Mouse (Mus musculus) embryonic facial prominence, embryonic 11.5 days (tissue): Measurements from ENCODE around the gene Prkd3. TPM values are rescaled to one million over a fixed set of nuclear protein-coding genes. Genes with fewer than 3 reads are reported as not detected.

Experiments used
- ATAC-seq: fragments of 200-750 bp; cut with Nextera tagmentation; replicated peaks from 2 replicates; pipeline ENCODE4 v1.8.0; 2017; ENCODE audit warnings: low read depth; ENCODE audit not compliant: insufficient number of reproducible peaks, low FRiP score, low TSS enrichment
- DNase-seq: peaks from one replicate; pipeline ENCODE4 v3.0.0-alpha.2; 2015; ENCODE audit warnings: low spot score
- H3K27ac ChIP-seq: fragments of 300-500 bp; sonication (generic); replicated peaks from 2 replicates; pipeline ENCODE4 v1.5.1; 2014; ENCODE audit warnings: mild to moderate bottlenecking, low read depth, low read length, control low read depth
- H3K27me3 ChIP-seq: fragments of 300-500 bp; sonication (generic); 2 replicates; pipeline ENCODE4 v1.6.1; 2014; ENCODE audit warnings: mild to moderate bottlenecking, low read length, moderate library complexity, mixed read lengths; ENCODE audit not compliant: control insufficient read depth, insufficient read depth
- H3K36me3 ChIP-seq: fragments of 300-500 bp; sonication (generic); replicated peaks from 2 replicates; pipeline ENCODE4 v1.6.1; 2014; ENCODE audit warnings: low read depth, mild to moderate bottlenecking, low read length, moderate library complexity, mixed read lengths; ENCODE audit not compliant: control insufficient read depth, insufficient read depth
- H3K4me1 ChIP-seq: fragments of 300-500 bp; sonication (generic); 2 replicates; pipeline ENCODE4 v1.6.1; 2014; ENCODE audit warnings: low read length, mixed read lengths; ENCODE audit not compliant: control insufficient read depth, insufficient read depth
- H3K4me2 ChIP-seq: fragments of 300-500 bp; sonication (generic); 2 replicates; pipeline ENCODE4 v1.6.1; 2014; ENCODE audit warnings: low read depth, mild to moderate bottlenecking, control low read depth, low read length, moderate library complexity
- H3K4me3 ChIP-seq: fragments of 300-500 bp; sonication (generic); 2 replicates; pipeline ENCODE4 v1.5.1; 2014; ENCODE audit warnings: low read depth, low read length, control low read depth
- H3K9ac ChIP-seq: fragments of 300-500 bp; sonication (generic); replicated peaks from 2 replicates; pipeline ENCODE4 v1.6.1; 2014; ENCODE audit warnings: mild to moderate bottlenecking, control low read depth, low read length
- H3K9me3 ChIP-seq: fragments of 300-500 bp; sonication (generic); replicated peaks from 2 replicates; pipeline ENCODE4 v1.6.1; 2016; ENCODE audit warnings: mild to moderate bottlenecking, low read length, inconsistent platforms, mixed read lengths; ENCODE audit not compliant: control insufficient read depth
- WGBS: fragments of 180-500 bp; shearing (Covaris S2); extraction: QIAGEN DNeasy Blood & Tissue Kit; methylation state at CpG from one replicate; pipeline ENCODE4 v1.1.7; 2014; 5-methylcytosine and 5-hydroxymethylcytosine counted together
- polyA plus RNA-seq: library from polyadenylated mRNA; unstranded; fragments of >200 nt; fragmentation: Nextera tagmentation; extraction: Ambion mirVana; gene quantifications from 2 replicates; pipeline ENCODE4 v1.2.1, GENCODE M21; 2014

Prkd3 gene
- polyA plus RNA-seq, 1 experiment from 2014 or later: 58.7 TPM

DNA sequence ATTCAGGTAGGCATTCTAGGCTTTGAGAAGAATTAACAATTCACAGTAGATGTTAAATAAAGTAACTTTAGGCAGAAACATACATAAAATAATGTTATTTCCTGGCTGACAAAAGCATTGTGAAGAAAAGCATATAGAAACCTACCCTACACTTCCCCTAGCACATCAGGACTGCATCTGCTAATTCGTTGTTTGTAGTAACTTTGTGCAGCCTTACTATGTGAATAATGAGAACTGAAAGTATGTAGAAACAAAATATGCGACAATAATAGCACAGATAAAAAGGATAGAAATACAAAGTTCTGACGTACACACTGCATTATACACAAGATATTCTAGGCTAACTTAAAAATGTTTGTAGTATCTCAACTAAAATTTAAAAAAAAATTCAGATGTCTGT is 21.4 kb downstream of the Prkd3 start:
- H3K27ac ChIP-seq: no peak overlapping the region
- H3K4me1 ChIP-seq: no peaks in the 10 kb centered on the region
- no peak overlapping the region for H3K4me2 ChIP-seq
- no peak for DNase-seq
- no peak for ATAC-seq
- no peaks in the 10 kb centered on the region for H3K36me3 ChIP-seq
- no peaks in the 10 kb centered on the region for H3K9me3 ChIP-seq
- WGBS: 93% methylated on average over 3 of the region's 3 CpGs
- no peaks in the 10 kb centered on the region for H3K27me3 ChIP-seq
- no peak overlapping the region for H3K4me3 ChIP-seq
- H3K9ac ChIP-seq: no peak overlapping the region

DNA sequence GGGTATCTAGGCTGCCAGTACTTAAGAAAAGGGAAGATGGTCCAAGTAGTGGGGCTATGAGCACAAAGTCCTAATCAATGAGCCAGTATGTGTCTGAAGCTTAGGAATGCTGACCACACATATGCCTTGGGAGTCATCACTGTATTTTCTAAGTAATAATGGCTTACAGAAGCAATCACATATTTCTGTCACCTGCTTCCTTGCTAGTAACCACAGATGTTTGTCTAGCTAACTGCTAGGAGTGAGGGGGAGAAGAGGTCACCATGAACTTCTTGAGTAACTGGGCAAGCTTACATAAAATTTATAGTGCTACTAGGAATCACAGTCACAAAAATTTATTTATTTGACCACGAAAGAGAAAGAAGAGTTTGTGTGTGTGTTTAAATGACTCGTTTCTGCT is 22.5 kb downstream of the Prkd3 start:
- WGBS: 89% methylated on average over 2 of the region's 2 CpGs
- Histone ChIP-seq H3K36me3 (no peaks in the 10 kb centered on the region), H3K4me2 (no peak overlapping the region), H3K9ac (no peak overlapping the region), H3K9me3 (no peaks in the 10 kb centered on the region), H3K4me3 (no peak overlapping the region), H3K4me1 (no peaks in the 10 kb centered on the region), H3K27me3 (no peaks in the 10 kb centered on the region), H3K27ac (no peak overlapping the region)
- ATAC-seq (no peak), DNase-seq (no peak)

DNA sequence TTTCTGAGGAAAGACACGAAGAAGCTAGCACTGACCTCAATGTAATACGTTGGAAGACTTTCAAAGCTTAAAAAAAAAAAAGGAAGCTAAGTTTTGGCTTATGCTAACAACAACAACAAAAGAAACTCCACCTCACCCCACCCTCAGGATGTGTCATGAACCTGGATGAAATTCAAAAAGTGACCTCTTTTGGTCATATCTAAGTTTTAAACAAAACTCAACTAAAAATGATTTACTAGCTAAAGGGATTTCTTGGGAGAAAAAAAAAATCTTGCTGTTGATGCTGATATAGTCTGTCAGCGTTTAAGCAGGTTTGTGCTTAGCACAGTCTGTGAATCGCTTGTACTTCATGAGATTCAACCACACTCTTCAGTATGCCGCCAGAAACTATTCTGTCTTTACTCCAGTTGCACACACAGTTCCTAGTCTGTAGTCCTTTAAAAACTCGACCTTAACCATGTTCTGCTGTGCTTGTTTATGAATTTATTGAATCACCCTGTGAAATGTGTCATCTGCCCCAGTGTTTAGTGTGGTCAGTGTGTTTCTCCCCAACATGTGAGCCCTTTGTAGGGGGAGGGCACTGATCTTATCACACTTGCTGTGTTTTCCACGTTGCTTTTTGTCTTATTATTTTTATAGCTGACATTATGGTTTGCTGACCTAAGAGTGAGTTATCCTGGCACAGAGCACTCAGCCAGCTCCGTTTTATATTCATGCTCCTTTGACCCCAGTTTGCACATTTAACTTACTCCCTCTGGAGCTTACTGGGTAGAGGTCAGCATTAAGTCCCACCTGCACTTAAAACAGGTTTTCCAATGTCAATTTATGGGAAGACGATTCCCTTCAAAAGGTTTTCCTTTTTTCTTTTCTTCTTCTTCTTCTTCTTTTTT is 25.4 kb downstream of the Prkd3 start:
- no peaks in the 10 kb centered on the region for H3K27me3 ChIP-seq
- no peak overlapping the region for H3K4me3 ChIP-seq
- ATAC-seq: no peak
- H3K36me3 ChIP-seq: no peaks in the 10 kb centered on the region
- H3K9ac ChIP-seq: no peak overlapping the region
- H3K27ac ChIP-seq: no peak overlapping the region
- DNase-seq: no peak
- H3K4me1 ChIP-seq: no peaks in the 10 kb centered on the region
- WGBS: 68% methylated on average over 9 of the region's 9 CpGs
- no peak overlapping the region for H3K4me2 ChIP-seq
- H3K9me3 ChIP-seq: no peaks in the 10 kb centered on the region

DNA sequence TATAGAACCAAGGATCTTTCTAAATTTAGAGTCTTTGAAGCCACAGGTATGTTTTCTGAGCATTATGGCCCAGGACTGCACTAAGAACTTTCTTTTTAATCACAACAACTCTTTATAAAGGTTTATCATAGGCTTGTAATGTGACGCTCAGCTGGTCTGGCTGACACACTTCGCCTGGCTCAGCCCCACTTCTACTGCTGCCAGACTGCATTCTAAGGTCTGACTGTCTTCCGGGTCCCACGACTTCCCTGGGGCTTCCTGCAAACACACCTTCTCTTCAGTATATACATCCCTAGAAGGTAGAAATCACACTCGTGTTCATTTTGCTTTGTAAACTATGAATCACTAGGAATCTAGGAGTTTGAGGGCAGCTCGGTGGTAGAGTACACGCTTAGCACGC is 26.2 kb downstream of the Prkd3 start:
- no peaks in the 10 kb centered on the region for H3K9me3 ChIP-seq
- no peaks in the 10 kb centered on the region for H3K27me3 ChIP-seq
- H3K4me1 ChIP-seq: no peaks in the 10 kb centered on the region
- no peak overlapping the region for H3K27ac ChIP-seq
- WGBS: 77% methylated on average over 8 of the region's 8 CpGs
- H3K9ac ChIP-seq: no peak overlapping the region
- no peaks in the 10 kb centered on the region for H3K36me3 ChIP-seq
- no peak overlapping the region for H3K4me2 ChIP-seq
- ATAC-seq (no peak), DNase-seq (no peak)
- no peak overlapping the region for H3K4me3 ChIP-seq

DNA sequence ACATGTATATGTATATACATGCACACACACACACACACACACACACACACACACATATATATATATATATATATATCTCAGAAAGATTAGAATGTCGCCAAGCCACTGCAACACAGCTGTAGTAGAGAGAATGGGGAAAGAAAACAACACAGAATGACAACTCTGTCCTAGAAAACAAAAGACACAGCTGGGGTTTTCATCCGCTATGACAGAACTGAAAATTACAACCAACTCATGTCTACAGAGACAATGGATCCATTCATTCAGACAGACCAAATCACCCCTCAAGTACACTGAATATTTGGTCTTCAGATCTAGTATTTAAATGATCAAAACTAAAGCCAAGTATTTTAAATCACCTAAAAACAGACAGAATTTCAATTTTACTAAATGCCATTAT is 26.9 kb downstream of the Prkd3 start:
- ATAC-seq (no peak), DNase-seq (no peak)
- Histone ChIP-seq H3K9me3 (no peaks in the 10 kb centered on the region), H3K4me1 (no peaks in the 10 kb centered on the region), H3K4me2 (no peak overlapping the region), H3K36me3 (no peaks in the 10 kb centered on the region), H3K9ac (no peak overlapping the region), H3K27me3 (no peaks in the 10 kb centered on the region), H3K4me3 (no peak overlapping the region), H3K27ac (no peak overlapping the region)
- 46% methylated on average over 2 of the region's 2 CpGs for WGBS

DNA sequence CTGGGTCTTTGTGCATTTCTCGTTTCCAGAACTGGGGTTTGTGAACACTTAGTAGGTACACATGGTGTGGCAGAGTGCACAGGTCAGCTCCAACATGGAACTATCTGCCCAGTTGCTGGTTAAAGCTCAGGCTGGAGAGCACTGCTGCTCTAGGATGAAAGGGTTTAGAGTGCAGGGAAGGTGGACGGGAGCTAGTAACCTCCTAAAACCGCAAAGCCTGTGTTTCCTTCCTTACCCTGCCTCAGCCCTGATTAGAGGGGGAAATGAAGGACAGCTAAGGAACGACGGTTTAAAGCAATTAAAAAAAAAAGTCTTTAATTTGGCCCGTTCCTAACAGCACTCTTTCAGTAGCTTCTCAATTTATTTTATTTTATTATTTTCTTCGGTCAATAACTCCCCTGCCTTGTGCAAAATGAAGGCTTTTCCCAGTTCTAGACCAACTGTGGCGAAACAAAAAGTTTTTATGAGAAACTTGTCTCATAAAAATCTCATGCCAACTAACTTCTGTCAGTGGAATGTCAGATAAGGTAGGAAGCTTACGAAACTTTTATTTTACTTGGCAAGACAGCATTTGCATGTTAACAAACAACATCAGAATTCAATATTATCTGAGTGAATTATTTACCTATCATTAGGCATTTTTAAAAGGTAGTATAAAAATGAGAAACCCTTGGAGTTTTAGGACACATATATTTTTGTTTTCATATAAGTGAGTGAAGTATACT is 28.2 kb downstream of the Prkd3 start:
- Histone ChIP-seq H3K27ac (no peak overlapping the region), H3K4me3 (no peak overlapping the region), H3K4me2 (no peak overlapping the region), H3K9me3 (no peaks in the 10 kb centered on the region), H3K27me3 (no peaks in the 10 kb centered on the region), H3K36me3 (no peaks in the 10 kb centered on the region), H3K9ac (no peak overlapping the region), H3K4me1 (no peaks in the 10 kb centered on the region)
- ATAC-seq (no peak), DNase-seq (no peak)
- WGBS: 72% methylated on average over 9 of the region's 9 CpGs

DNA sequence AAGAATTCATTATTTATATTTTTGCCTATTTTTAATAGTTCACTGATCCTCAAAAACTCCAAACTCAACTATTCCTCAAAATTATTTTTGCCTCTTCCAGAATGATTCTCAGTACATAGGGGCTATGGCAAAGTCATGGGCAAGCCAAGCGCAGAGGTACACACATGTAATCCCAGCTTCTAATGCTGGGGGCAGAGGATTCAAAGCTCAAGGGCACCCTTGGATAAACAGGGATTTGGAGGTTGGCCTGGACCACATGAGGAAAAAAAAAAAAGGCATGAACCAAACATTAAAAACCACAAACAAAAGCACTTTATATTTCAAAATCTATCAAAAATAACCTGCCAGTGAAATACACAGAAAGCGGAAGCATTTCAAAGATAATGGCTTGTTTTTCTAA is 29.1 kb downstream of the Prkd3 start:
- Histone ChIP-seq H3K4me3 (no peak overlapping the region), H3K9ac (no peak overlapping the region), H3K4me1 (no peaks in the 10 kb centered on the region), H3K27ac (no peak overlapping the region), H3K36me3 (no peaks in the 10 kb centered on the region), H3K9me3 (no peaks in the 10 kb centered on the region), H3K27me3 (no peaks in the 10 kb centered on the region), H3K4me2 (no peak overlapping the region)
- ATAC-seq (no peak), DNase-seq (no peak)
- 95% methylated on average over 2 of the region's 2 CpGs for WGBS

DNA sequence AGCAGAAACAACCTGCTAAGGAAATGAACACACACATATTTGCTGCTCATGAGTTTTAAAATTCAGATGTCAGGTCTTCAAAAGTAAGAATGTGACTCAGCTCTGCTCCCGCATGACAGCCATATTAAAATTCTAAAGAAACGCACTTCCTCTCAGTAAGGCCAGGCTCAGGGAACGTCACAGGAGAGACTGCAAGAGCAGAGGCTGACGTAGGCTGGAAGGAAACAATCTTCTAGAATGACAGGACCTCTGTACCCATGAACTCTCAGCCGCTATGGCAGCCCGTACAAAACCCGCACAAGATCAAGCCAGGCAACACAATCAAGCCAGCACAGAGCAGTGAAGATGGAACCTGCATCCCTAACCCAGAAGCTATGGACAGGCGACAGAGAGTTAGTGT is 31.6 kb downstream of the Prkd3 start:
- ATAC-seq (no peak), DNase-seq (peak; percentile 22)
- Histone ChIP-seq H3K4me1 (no peaks in the 10 kb centered on the region), H3K27me3 (no peaks in the 10 kb centered on the region), H3K27ac (no peak overlapping the region), H3K9me3 (no peaks in the 10 kb centered on the region), H3K36me3 (no peaks in the 10 kb centered on the region), H3K9ac (no peak overlapping the region), H3K4me2 (no peak overlapping the region), H3K4me3 (no peak overlapping the region)
- WGBS: 67% methylated on average over 8 of the region's 8 CpGs
